Mouse (Mus musculus) stomach, embryonic 14.5 days (tissue): Measurements from ENCODE around the gene C530025M09Rik. TPM values are rescaled to one million over a fixed set of nuclear protein-coding genes. Genes with fewer than 3 reads are reported as not detected.

Experiments used
- ATAC-seq: fragments of 200-750 bp; cut with Nextera tagmentation; 2 replicates; pipeline ENCODE4 v1.8.0; 2017; ENCODE audit warnings: low read depth, moderate TSS enrichment; ENCODE audit not compliant: insufficient number of reproducible peaks, insufficient read depth, low FRiP score
- H3K27ac ChIP-seq: fragments of 300-500 bp; sonication (generic); 2 replicates; pipeline ENCODE4 v1.5.1; 2014; ENCODE audit warnings: mild to moderate bottlenecking, low read length, moderate library complexity, mixed read lengths
- H3K27me3 ChIP-seq: fragments of 300-500 bp; sonication (generic); 2 replicates; pipeline ENCODE4 v1.6.1; 2014; ENCODE audit warnings: low read length, control low read depth, mixed read lengths; ENCODE audit not compliant: control insufficient read depth, insufficient read depth
- H3K36me3 ChIP-seq: fragments of 300-500 bp; sonication (generic); 2 replicates; pipeline ENCODE4 v1.6.1; 2014; ENCODE audit warnings: mild to moderate bottlenecking, control low read depth, low read length, moderate library complexity, mixed read lengths; ENCODE audit not compliant: control insufficient read depth, insufficient read depth
- H3K4me1 ChIP-seq: fragments of 300-500 bp; sonication (generic); 2 replicates; pipeline ENCODE4 v1.6.1; 2014; ENCODE audit warnings: low read length, control low read depth, mixed read lengths; ENCODE audit not compliant: control insufficient read depth, insufficient read depth
- H3K4me2 ChIP-seq: fragments of 300-500 bp; sonication (generic); replicated peaks from 2 replicates; pipeline ENCODE4 v1.6.1; 2014; ENCODE audit warnings: low read depth, low read length, control low read depth
- H3K4me3 ChIP-seq: fragments of 300-500 bp; sonication (generic); 2 replicates; pipeline ENCODE4 v1.5.1; 2014; ENCODE audit warnings: low read depth, low read length, control low read depth
- H3K9ac ChIP-seq: fragments of 300-500 bp; sonication (generic); replicated peaks from 2 replicates; pipeline ENCODE4 v1.6.1; 2014; ENCODE audit warnings: low read depth, mild to moderate bottlenecking, control low read depth, low read length, moderate library complexity, mixed read lengths
- H3K9me3 ChIP-seq: fragments of 300-500 bp; sonication (generic); 2 replicates; pipeline ENCODE4 v1.6.1; 2016; ENCODE audit warnings: low read depth, low read length, control low read depth; ENCODE audit not compliant: control insufficient read depth
- WGBS: fragments of 180-500 bp; shearing (Covaris S2); extraction: QIAGEN DNeasy Blood & Tissue Kit; methylation state at CpG from one replicate; pipeline ENCODE4 v1.1.7; 2014; 5-methylcytosine and 5-hydroxymethylcytosine counted together
- polyA plus RNA-seq: library from polyadenylated mRNA; unstranded; fragments of >200 nt; fragmentation: Nextera tagmentation; extraction: Ambion mirVana; gene quantifications from 2 replicates; pipeline ENCODE4 v1.2.1, GENCODE M21; 2014

C530025M09Rik gene
- polyA plus RNA-seq, 1 experiment from 2014 or later, result not detected

DNA sequence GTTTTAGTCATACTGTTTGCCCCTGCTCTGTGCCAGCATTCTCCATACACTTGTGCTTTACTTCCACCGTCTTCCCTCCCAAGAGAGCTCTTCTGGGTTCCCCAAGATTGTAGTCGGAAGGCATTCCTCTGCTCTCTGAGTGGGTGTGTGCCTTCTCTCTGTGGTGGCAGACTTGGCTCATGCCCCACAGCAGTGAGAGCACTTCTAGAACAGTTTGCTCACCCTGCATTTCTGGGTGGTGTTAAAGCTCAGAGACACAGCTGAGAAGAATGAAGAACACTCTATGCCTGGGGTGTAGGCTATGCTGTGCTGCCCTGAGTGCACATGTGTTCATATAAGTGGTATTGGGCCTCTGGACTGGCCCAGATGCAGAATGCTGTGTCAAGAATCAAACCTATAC is 13.6 kb upstream of the C530025M09Rik start:
- no peaks in the 10 kb centered on the region for H3K4me1 ChIP-seq
- 76% methylated on average over 2 of the region's 2 CpGs for WGBS
- ATAC-seq, result no peak

DNA sequence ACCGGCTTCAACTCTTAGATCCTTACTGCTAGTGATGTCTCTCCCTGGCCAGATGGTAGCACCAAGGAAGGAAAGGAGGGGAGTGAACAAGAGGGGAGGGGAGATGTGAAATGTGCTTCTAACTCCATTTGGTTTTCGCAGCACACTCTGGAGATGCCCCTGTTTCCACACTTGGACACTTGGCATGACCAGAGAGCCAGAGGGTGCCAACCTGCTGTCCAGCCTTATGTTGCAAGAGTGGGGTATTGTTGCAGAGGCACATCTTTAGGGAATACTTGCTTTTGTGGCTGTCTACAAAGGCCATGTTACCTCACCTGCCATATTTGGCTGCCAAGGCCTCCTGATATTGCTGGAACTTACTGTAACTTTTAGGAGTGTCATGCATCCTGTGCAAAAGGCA is 8.7 kb upstream of the C530025M09Rik start:
- Histone ChIP-seq H3K4me1 (no peaks in the 10 kb centered on the region), H3K9ac (no peak overlapping the region)
- 75% methylated on average over 2 of the region's 2 CpGs for WGBS

More for the DNA sequence above, 13.6 kb upstream of the C530025M09Rik start:
- H3K9me3 ChIP-seq, result no peaks in the 10 kb centered on the region
- H3K9ac ChIP-seq, result no peak overlapping the region
- no peak overlapping the region for H3K27ac ChIP-seq
- no peaks in the 10 kb centered on the region for H3K36me3 ChIP-seq
- H3K4me3 ChIP-seq, result no peak overlapping the region
- H3K27me3 ChIP-seq, result no peaks in the 10 kb centered on the region
- no peak overlapping the region for H3K4me2 ChIP-seq

DNA sequence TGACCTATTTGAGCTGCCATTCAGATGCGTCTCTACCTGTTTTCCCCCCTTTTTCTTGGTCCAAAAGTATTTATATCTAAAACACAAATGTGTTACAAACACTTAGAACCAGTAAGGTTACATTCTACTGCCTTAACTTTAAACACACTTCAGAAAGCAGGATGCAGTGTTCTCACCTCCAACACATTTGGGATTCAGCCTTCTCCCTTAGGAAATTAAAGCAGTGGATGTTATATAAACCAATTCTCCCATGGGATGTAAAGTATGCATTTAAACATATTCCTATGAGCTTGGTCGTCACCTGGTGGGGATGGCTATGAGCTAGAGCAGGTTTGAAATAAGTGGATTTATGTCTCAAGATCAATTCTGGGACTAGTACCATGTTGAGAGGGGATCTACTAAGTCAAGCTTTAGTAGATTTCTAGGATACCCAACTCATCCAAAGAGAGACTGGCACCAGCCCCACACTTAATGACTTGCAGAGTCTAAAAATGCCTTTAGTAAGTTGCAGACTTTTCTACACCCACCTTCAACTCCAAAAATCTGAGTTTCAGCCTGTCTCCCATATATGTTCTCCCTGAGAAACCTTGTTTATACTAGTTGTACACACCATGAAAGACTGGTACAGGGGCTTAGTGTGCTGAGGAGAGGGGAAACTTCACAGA is 5.6 kb upstream of the C530025M09Rik start:
- Histone ChIP-seq H3K36me3 (no peaks in the 10 kb centered on the region), H3K9ac (no peak overlapping the region), H3K4me2 (no peak overlapping the region), H3K27me3 (peaks cover 8% of the 10 kb centered on the region; the same call in 1 of the 2 replicates), H3K4me3 (no peak overlapping the region), H3K27ac (no peak overlapping the region), H3K4me1 (0 out of 2 replicates have a peak, but pooled peaks cover 2% of the 10 kb centered on the region), H3K9me3 (no peaks in the 10 kb centered on the region)
- ATAC-seq, result no peak
- WGBS, result 85% methylated on average over 2 of the region's 2 CpGs

More for the DNA sequence above, 8.7 kb upstream of the C530025M09Rik start:
- no peaks in the 10 kb centered on the region for H3K27me3 ChIP-seq
- no peak overlapping the region for H3K4me3 ChIP-seq
- no peak overlapping the region for H3K4me2 ChIP-seq
- no peaks in the 10 kb centered on the region for H3K36me3 ChIP-seq
- no peaks in the 10 kb centered on the region for H3K9me3 ChIP-seq
- H3K27ac ChIP-seq, result no peak overlapping the region
- ATAC-seq, result no peak

DNA sequence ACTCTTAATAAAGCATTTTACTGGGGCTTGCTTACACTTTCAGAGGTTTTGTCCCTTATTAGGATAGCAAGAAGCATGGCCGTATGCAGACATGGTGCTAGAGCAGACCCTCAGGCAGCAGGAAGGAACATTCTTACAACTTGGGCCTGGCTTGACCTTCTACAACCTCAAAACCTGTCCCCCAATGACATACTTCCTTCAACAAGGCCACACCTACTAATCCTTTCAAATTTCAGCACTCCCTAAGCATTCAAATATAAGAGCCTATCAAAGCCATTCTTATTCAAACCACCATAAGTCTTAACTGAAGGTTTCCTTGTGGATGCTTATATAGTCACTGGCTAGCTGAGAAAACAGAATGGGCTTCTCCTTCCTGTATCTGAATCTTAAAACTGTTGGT is 4.1 kb upstream of the C530025M09Rik start:
- Histone ChIP-seq H3K4me1 (0 out of 2 replicates have a peak, but pooled peaks cover 4% of the 10 kb centered on the region), H3K27me3 (peaks cover 21% of the 10 kb centered on the region; the same call in 1 of the 2 replicates), H3K36me3 (no peaks in the 10 kb centered on the region), H3K27ac (no peak overlapping the region), H3K4me3 (no peak overlapping the region), H3K9ac (no peak overlapping the region), H3K9me3 (no peaks in the 10 kb centered on the region), H3K4me2 (no peak overlapping the region)
- ATAC-seq, result no peak
- WGBS, result 83% methylated on average over 1 of the region's 1 CpGs

DNA sequence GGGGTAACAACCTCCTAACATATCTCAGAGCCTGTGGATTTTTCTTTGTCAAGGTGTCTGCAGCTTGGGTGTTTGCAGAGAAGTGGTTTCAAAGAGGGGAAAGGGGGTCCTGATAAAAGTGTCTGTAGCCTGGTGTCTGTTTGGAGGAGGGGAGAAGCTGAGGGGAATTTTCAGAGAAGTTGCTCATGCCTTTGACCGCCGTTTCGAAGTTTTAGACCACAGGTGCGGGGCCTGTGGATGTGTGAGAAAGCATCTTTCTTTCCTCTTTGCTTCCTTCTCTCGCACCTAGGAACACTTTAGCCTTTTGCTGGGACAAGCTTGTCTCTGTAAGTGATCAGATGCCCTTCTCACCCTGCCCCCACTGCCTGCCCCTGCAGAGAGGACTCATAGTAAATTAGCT is 1.3 kb upstream of the C530025M09Rik start:
- peak overlapping the region; percentile 94 for H3K4me2 ChIP-seq
- H3K27me3 ChIP-seq, result peaks cover 29% of the 10 kb centered on the region; the same call in 1 of the 2 replicates
- H3K4me1 ChIP-seq, result 0 out of 2 replicates have a peak, but pooled peaks cover 4% of the 10 kb centered on the region
- H3K27ac ChIP-seq, result no peak overlapping the region
- ATAC-seq, result no peak
- no peaks in the 10 kb centered on the region for H3K36me3 ChIP-seq
- H3K9me3 ChIP-seq, result no peaks in the 10 kb centered on the region
- H3K4me3 ChIP-seq, result peak overlapping the region; percentile 47; the same call in 1 of the 2 replicates
- H3K9ac ChIP-seq, result no peak overlapping the region
- 11% methylated on average over 5 of the region's 5 CpGs for WGBS

DNA sequence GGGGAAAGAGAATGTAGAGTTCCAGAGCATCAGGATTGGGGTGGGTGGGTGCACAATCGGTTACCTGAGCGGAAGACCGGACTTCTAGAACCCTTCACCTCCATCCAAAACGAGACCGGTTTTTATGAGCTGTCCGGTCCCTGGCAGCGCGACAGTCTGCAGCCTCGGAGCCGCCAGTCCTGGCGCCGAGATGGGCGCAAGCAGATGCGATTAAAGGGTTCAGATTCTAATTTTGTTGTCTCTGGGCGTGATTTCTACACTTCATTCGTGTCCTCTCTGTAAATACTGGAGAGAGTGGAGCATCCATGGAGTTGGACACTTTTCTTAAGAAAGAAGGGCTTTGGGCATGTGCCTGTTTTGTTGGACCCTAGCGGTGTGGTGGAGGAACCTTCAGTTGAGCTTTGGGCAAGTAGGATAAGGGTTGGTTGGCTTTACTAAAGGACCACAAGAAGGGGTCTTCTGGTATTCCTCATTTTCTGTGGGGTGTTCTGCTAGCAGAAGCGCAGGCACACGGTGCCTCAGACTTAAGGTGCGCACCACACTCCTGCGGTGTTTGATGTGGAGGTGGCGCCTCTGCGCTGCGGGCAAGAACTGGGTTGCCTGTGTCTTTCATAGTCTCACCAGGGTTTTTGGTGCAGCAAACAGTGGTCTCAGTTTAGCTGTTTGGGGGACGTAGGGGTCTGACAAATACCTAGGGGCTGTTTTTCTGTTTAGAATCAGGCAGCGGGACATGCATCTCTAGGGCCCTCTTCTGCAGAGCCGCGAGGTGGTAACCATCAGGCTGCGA is 639 bp upstream of the C530025M09Rik start:
- peaks cover 29% of the 10 kb centered on the region; the same call in 1 of the 2 replicates for H3K27me3 ChIP-seq
- no peak overlapping the region for H3K27ac ChIP-seq
- peak overlapping the region; percentile 47 for H3K4me3 ChIP-seq
- H3K4me1 ChIP-seq, result 0 out of 2 replicates have a peak, but pooled peaks cover 4% of the 10 kb centered on the region
- no peaks in the 10 kb centered on the region for H3K9me3 ChIP-seq
- H3K4me2 ChIP-seq, result peak overlapping the region; percentile 94
- peak; percentile 21; the same call in 1 of the 2 replicates for ATAC-seq
- H3K36me3 ChIP-seq, result no peaks in the 10 kb centered on the region
- peak overlapping the region; percentile 40; the same call in 1 of the 2 replicates for H3K9ac ChIP-seq
- WGBS, result 1% methylated on average over 29 of the region's 29 CpGs

DNA sequence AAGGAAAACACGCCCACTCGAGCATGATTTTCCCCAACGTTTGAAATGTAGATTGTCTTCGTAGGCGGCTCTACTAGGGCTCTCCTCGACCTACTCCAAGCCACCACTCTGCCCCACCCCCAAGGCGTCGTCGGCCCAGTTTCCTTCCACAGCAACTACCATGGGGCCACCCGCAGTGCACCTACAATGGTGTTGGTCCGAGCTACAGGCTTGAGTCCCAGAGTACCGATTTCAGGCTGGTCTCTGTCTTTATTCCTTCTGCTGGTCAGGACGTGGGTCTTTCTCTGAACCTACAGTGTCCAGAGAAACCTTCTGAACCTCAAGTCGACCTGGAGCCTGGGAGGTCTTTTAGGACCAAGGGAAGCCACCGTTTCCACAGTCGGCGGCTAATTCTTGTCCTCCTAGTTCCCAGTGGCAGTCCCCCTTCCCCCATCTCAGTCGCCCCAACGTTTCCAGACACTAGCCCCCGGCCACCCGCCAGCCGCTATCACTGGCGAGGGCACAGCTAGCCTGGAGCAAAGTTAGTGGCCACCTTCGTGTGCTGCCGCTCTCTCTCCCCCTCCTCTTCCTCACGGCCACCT is 968 bp downstream of the C530025M09Rik start:
- peak; percentile 24; the same call in 1 of the 2 replicates for ATAC-seq
- Histone ChIP-seq H3K9ac (peak overlapping the region; percentile 40; the same call in 1 of the 2 replicates), H3K27me3 (peaks cover 29% of the 10 kb centered on the region; the same call in 1 of the 2 replicates), H3K4me2 (peak overlapping the region; percentile 94), H3K4me3 (peak overlapping the region; percentile 47), H3K9me3 (no peaks in the 10 kb centered on the region), H3K36me3 (no peaks in the 10 kb centered on the region), H3K27ac (no peak overlapping the region), H3K4me1 (0 out of 2 replicates have a peak, but pooled peaks cover 4% of the 10 kb centered on the region)
- WGBS, result 3% methylated on average over 26 of the region's 26 CpGs

DNA sequence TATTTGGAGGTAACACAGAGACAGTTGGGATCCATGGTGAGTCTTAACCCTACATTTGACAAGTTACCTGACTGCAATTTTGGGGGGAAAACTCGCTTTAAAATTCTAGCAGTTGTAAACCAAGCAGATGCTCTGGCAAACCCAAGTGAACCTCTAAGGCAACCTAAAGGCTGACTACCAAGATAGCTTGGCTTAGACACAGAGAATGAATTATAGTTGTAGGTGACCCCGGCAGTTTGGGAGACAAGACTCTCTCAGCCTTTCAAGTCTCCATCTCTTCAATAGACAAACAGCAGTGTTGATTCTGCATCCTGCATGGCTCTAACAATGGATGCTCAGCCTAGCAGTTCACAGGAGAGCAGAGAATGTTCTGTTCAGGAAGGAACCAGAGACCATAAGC is 2.1 kb downstream of the C530025M09Rik start, which contains the start of gene Syndig1:
Gene Syndig1 (plus strand): TSS at position 301 of the 400 bp plus-strand sequence.
- Histone ChIP-seq H3K4me1 (0 out of 2 replicates have a peak, but pooled peaks cover 4% of the 10 kb centered on the region), H3K4me2 (peak within 1 kb of the TSS; percentile 94), H3K9me3 (no peaks in the 10 kb centered on the region), H3K36me3 (no peaks in the 10 kb centered on the region), H3K4me3 (peak within 1 kb of the TSS; percentile 47), H3K27ac (no peak within 1 kb of the TSS), H3K27me3 (peaks cover 29% of the 10 kb centered on the region; the same call in 1 of the 2 replicates), H3K9ac (0 out of 2 replicates have a peak within 1 kb of the TSS, but pooled peaks have one; percentile 40)
- 74% methylated on average over 2 of the region's 2 CpGs for WGBS
- ATAC-seq, result no peak
